Mouse (Mus musculus): ENCODE data around the gene Kif27. TPM values are rescaled to one million over a fixed set of nuclear protein-coding genes. Genes with fewer than 3 reads are reported as not detected.
"Not testable (repeated sequence)": the region's sequence is repeated elsewhere in the genome, so short reads cannot be mapped to it uniquely, and the experiment has no call there.

Kif27 gene
- 1.9 and 2.3 TPM in 2 replicates for polyA plus RNA-seq (2014; fragmentation: Nextera tagmentation; extraction: Ambion mirVana)

GRCm38 (mm10) chr13:58358629-58359303 is at the start of gene Kif27:
Kif27 (minus strand) TSS chr13:58359122.
- Histone ChIP-seq H3K27me3 (ENCODE audit: control insufficient read depth, insufficient read depth, low read length) (no peaks in the 10 kb centered on the region), H3K27ac (ENCODE audit: low read depth, low read length) (no peak within 1 kb of the TSS), H3K36me3 (ENCODE audit: control insufficient read depth, insufficient read depth, low read length) (no peaks in the 10 kb centered on the region), H3K4me3 (ENCODE audit: low read depth, low read length) (peak within 1 kb of the TSS; percentile 65), H3K4me2 (ENCODE audit: low read depth, low read length) (peak within 1 kb of the TSS; percentile 86), H3K9ac (replicated peaks; ENCODE audit: low read depth, low read length) (peak within 1 kb of the TSS; percentile 57), H3K9me3 (ENCODE audit: control insufficient read depth, low read length) (no peaks in the 10 kb centered on the region), H3K4me1 (ENCODE audit: control insufficient read depth, insufficient read depth, low read length) (no peaks in the 10 kb centered on the region)
- ATAC-seq (ENCODE audit: low read depth) = peak; percentile 99
- under 1% methylated on average over 50 of the region's 85 CpGs for WGBS

- Histone ChIP-seq H3K27ac (ENCODE audit: low read depth, low read length) (peak within 1 kb of the TSS; percentile 100), H3K9ac (replicated peaks; ENCODE audit: low read depth, low read length) (peak within 1 kb of the TSS; percentile 100), H3K4me2 (ENCODE audit: low read depth, low read length) (peak within 1 kb of the TSS; percentile 43), H3K4me3 (ENCODE audit: low read depth, low read length) (peak within 1 kb of the TSS; percentile 100), H3K36me3 (ENCODE audit: control insufficient read depth, insufficient read depth, low read length) (peaks cover 12% of the 10 kb centered on the region), H3K4me1 (ENCODE audit: control insufficient read depth, insufficient read depth, low read length) (peaks cover 11% of the 10 kb centered on the region)
- 7% methylated on average over 16 of the region's 17 CpGs for WGBS
- H3K27me3 ChIP-seq (ENCODE audit: control insufficient read depth, insufficient read depth, low read length); H3K9me3 ChIP-seq (ENCODE audit: control insufficient read depth, low read length); ATAC-seq (ENCODE audit: low read depth): not testable (repeated sequence)
Measured at GRCm38 (mm10) chr13:58403243-58403642, 44.3 kb upstream of the Kif27 start, which contains the start of gene Hnrnpk. Hnrnpk (minus strand) TSS chr13:58403343.

GRCm38 (mm10) chr13:58402744-58403110 is 43.8 kb upstream of the Kif27 start:
- WGBS = 5% methylated on average over 34 of the region's 48 CpGs
- Histone ChIP-seq H3K4me3 (ENCODE audit: low read depth, low read length) (peak overlapping the region; percentile 100), H3K4me2 (ENCODE audit: low read depth, low read length) (peak overlapping the region; percentile 43), H3K27ac (ENCODE audit: low read depth, low read length) (peak overlapping the region; percentile 100), H3K9me3 (ENCODE audit: control insufficient read depth, low read length) (no peaks in the 10 kb centered on the region), H3K9ac (replicated peaks; ENCODE audit: low read depth, low read length) (peak overlapping the region; percentile 100), H3K36me3 (ENCODE audit: control insufficient read depth, insufficient read depth, low read length) (peaks cover 16% of the 10 kb centered on the region), H3K4me1 (ENCODE audit: control insufficient read depth, insufficient read depth, low read length) (peaks cover 11% of the 10 kb centered on the region), H3K27me3 (ENCODE audit: control insufficient read depth, insufficient read depth, low read length) (no peaks in the 10 kb centered on the region)
- ATAC-seq (ENCODE audit: low read depth) = peak; percentile 60

- peaks cover 11% of the 10 kb centered on the region for H3K4me1 ChIP-seq (ENCODE audit: control insufficient read depth, insufficient read depth, low read length)
- peak within 1 kb of the TSS; percentile 100 for H3K27ac ChIP-seq (ENCODE audit: low read depth, low read length)
- H3K9me3 ChIP-seq (ENCODE audit: control insufficient read depth, low read length) = no peaks in the 10 kb centered on the region
- H3K9ac ChIP-seq (replicated peaks; ENCODE audit: low read depth, low read length) = peak within 1 kb of the TSS; percentile 100
- peaks cover 21% of the 10 kb centered on the region for H3K36me3 ChIP-seq (ENCODE audit: control insufficient read depth, insufficient read depth, low read length)
- under 1% methylated on average over 80 of the region's 91 CpGs for WGBS
- peak within 1 kb of the TSS; percentile 100 for H3K4me3 ChIP-seq (ENCODE audit: low read depth, low read length)
- peak within 1 kb of the TSS; percentile 95 for H3K4me2 ChIP-seq (ENCODE audit: low read depth, low read length)
- peak; percentile 97 for ATAC-seq (ENCODE audit: low read depth)
- H3K27me3 ChIP-seq (ENCODE audit: control insufficient read depth, insufficient read depth, low read length) = no peaks in the 10 kb centered on the region
Measured at GRCm38 (mm10) chr13:58402003-58402743, 43.3 kb upstream of the Kif27 start, which contains the start of gene Rmi1. Rmi1 (plus strand) TSS chr13:58402248.

GRCm38 (mm10) chr13:58401135-58402002 is 42.4 kb upstream of the Kif27 start:
- H3K9ac ChIP-seq (replicated peaks; ENCODE audit: low read depth, low read length) = peak overlapping the region; percentile 100
- no peaks in the 10 kb centered on the region for H3K27me3 ChIP-seq (ENCODE audit: control insufficient read depth, insufficient read depth, low read length)
- under 1% methylated on average over 74 of the region's 100 CpGs for WGBS
- H3K9me3 ChIP-seq (ENCODE audit: control insufficient read depth, low read length) = no peaks in the 10 kb centered on the region
- ATAC-seq (ENCODE audit: low read depth) = peak; percentile 54
- H3K4me3 ChIP-seq (ENCODE audit: low read depth, low read length) = peak overlapping the region; percentile 100
- peak overlapping the region; percentile 95 for H3K4me2 ChIP-seq (ENCODE audit: low read depth, low read length)
- peak overlapping the region; percentile 100 for H3K27ac ChIP-seq (ENCODE audit: low read depth, low read length)
- H3K4me1 ChIP-seq (ENCODE audit: control insufficient read depth, insufficient read depth, low read length) = peaks cover 11% of the 10 kb centered on the region
- H3K36me3 ChIP-seq (ENCODE audit: control insufficient read depth, insufficient read depth, low read length) = peaks cover 29% of the 10 kb centered on the region

GRCm38 (mm10) chr13:58400576-58400975 is 41.7 kb upstream of the Kif27 start:
- Histone ChIP-seq H3K4me3 (ENCODE audit: low read depth, low read length) (peak overlapping the region; percentile 100), H3K9ac (replicated peaks; ENCODE audit: low read depth, low read length) (peak overlapping the region; percentile 100), H3K27ac (ENCODE audit: low read depth, low read length) (no peak overlapping the region), H3K9me3 (ENCODE audit: control insufficient read depth, low read length) (no peaks in the 10 kb centered on the region), H3K27me3 (ENCODE audit: control insufficient read depth, insufficient read depth, low read length) (no peaks in the 10 kb centered on the region), H3K4me1 (ENCODE audit: control insufficient read depth, insufficient read depth, low read length) (peaks cover 11% of the 10 kb centered on the region), H3K4me2 (ENCODE audit: low read depth, low read length) (peak overlapping the region; percentile 95), H3K36me3 (ENCODE audit: control insufficient read depth, insufficient read depth, low read length) (peaks cover 37% of the 10 kb centered on the region)
- no peak for ATAC-seq (ENCODE audit: low read depth)
- WGBS = 0% methylated on average over 11 of the region's 11 CpGs

- H3K9ac ChIP-seq (replicated peaks; ENCODE audit: low read depth, low read length) = no peak overlapping the region
- peaks cover 60% of the 10 kb centered on the region for H3K36me3 ChIP-seq (ENCODE audit: control insufficient read depth, insufficient read depth, low read length)
- H3K4me3 ChIP-seq (ENCODE audit: low read depth, low read length) = no peak overlapping the region
- H3K4me2 ChIP-seq (ENCODE audit: low read depth, low read length) = no peak overlapping the region
- H3K9me3 ChIP-seq (ENCODE audit: control insufficient read depth, low read length) = no peaks in the 10 kb centered on the region
- H3K27ac ChIP-seq (ENCODE audit: low read depth, low read length) = no peak overlapping the region
- no peaks in the 10 kb centered on the region for H3K27me3 ChIP-seq (ENCODE audit: control insufficient read depth, insufficient read depth, low read length)
- H3K4me1 ChIP-seq (ENCODE audit: control insufficient read depth, insufficient read depth, low read length) = peaks cover 11% of the 10 kb centered on the region
- WGBS = 70% methylated on average over 13 of the region's 13 CpGs
- no peak for ATAC-seq (ENCODE audit: low read depth)
Measured at GRCm38 (mm10) chr13:58397651-58398050, 38.7 kb upstream of the Kif27 start.

- 91% methylated on average over 11 of the region's 11 CpGs for WGBS
- H3K4me3 ChIP-seq (ENCODE audit: low read depth, low read length) = not testable (repeated sequence)
Measured at GRCm38 (mm10) chr13:58394392-58394791, 35.5 kb upstream of the Kif27 start.

More at GRCm38 (mm10) chr13:58394392-58394791, 35.5 kb upstream of the Kif27 start:
- not testable (repeated sequence) for H3K9ac ChIP-seq (replicated peaks; ENCODE audit: low read depth, low read length); H3K9me3 ChIP-seq (ENCODE audit: control insufficient read depth, low read length); H3K4me1 ChIP-seq (ENCODE audit: control insufficient read depth, insufficient read depth, low read length); H3K27me3 ChIP-seq (ENCODE audit: control insufficient read depth, insufficient read depth, low read length); H3K4me2 ChIP-seq (ENCODE audit: low read depth, low read length); ATAC-seq (ENCODE audit: low read depth); H3K27ac ChIP-seq (ENCODE audit: low read depth, low read length)
- peaks cover 68% of the 10 kb centered on the region for H3K36me3 ChIP-seq (ENCODE audit: control insufficient read depth, insufficient read depth, low read length)

Data from neural tube, embryonic 14.5 days (tissue).